Mouse (Mus musculus): Measurements from ENCODE around the gene Mycbp2. TPM values are rescaled to one million over a fixed set of nuclear protein-coding genes. Genes with fewer than 3 reads are reported as not detected.

The Mycbp2 gene
- polyA plus RNA-seq, 1 experiment from 2014 or later = 31.5 TPM

- WGBS = 86% methylated on average over 8 of the region's 8 CpGs
- ATAC-seq (replicated peaks; ENCODE audit: low FRiP score, low TSS enrichment, low read depth) (no peak), DNase-seq (ENCODE audit: low spot score) (no peak)
- H3K4me3 ChIP-seq (ENCODE audit: low read depth, low read length) = no peak overlapping the region
- no peak overlapping the region for H3K27ac ChIP-seq (ENCODE audit: low read depth)
- H3K4me1 ChIP-seq (replicated peaks; ENCODE audit: control insufficient read depth, insufficient read depth, low read length) = peaks cover 28% of the 10 kb centered on the region
- no peak overlapping the region for H3K9ac ChIP-seq (ENCODE audit: low read length)
- no peak overlapping the region for H3K4me2 ChIP-seq (ENCODE audit: low read length)
- H3K27me3 ChIP-seq (replicated peaks; ENCODE audit: control insufficient read depth, insufficient read depth, low read length) = no peaks in the 10 kb centered on the region
- no peaks in the 10 kb centered on the region for H3K9me3 ChIP-seq (ENCODE audit: control insufficient read depth, low read length)
- H3K36me3 ChIP-seq (ENCODE audit: control insufficient read depth, insufficient read depth, low read length) = peaks cover 35% of the 10 kb centered on the region
Measured at GRCm38 (mm10) chr14:103095826-103096225, 250.8 kb downstream of the Mycbp2 start.

GRCm38 (mm10) chr14:103095036-103095435, 251.6 kb downstream of the Mycbp2 start:
- H3K4me1 ChIP-seq (replicated peaks; ENCODE audit: control insufficient read depth, insufficient read depth, low read length) = peaks cover 25% of the 10 kb centered on the region
- H3K27ac ChIP-seq (ENCODE audit: low read depth) = no peak overlapping the region
- H3K9ac ChIP-seq (ENCODE audit: low read length) = no peak overlapping the region
- ATAC-seq (replicated peaks; ENCODE audit: low FRiP score, low TSS enrichment, low read depth) (no peak), DNase-seq (ENCODE audit: low spot score) (no peak)
- H3K27me3 ChIP-seq (replicated peaks; ENCODE audit: control insufficient read depth, insufficient read depth, low read length) = no peaks in the 10 kb centered on the region
- 90% methylated on average over 8 of the region's 8 CpGs for WGBS
- peaks cover 37% of the 10 kb centered on the region for H3K36me3 ChIP-seq (ENCODE audit: control insufficient read depth, insufficient read depth, low read length)
- H3K9me3 ChIP-seq (ENCODE audit: control insufficient read depth, low read length) = no peaks in the 10 kb centered on the region
- H3K4me3 ChIP-seq (ENCODE audit: low read depth, low read length) = no peak overlapping the region
- H3K4me2 ChIP-seq (ENCODE audit: low read length) = no peak overlapping the region

- WGBS = 43% methylated on average over 4 of the region's 4 CpGs
- DNase-seq (ENCODE audit: low spot score) = no peak
- Histone ChIP-seq H3K27me3 (replicated peaks; ENCODE audit: control insufficient read depth, insufficient read depth, low read length) (no peaks in the 10 kb centered on the region), H3K9me3 (ENCODE audit: control insufficient read depth, low read length) (no peaks in the 10 kb centered on the region), H3K27ac (ENCODE audit: low read depth) (no peak overlapping the region), H3K36me3 (ENCODE audit: control insufficient read depth, insufficient read depth, low read length) (peaks cover 47% of the 10 kb centered on the region), H3K4me1 (replicated peaks; ENCODE audit: control insufficient read depth, insufficient read depth, low read length) (peaks cover 28% of the 10 kb centered on the region), H3K9ac (ENCODE audit: low read length) (no peak overlapping the region), H3K4me3 (ENCODE audit: low read depth, low read length) (no peak overlapping the region), H3K4me2 (ENCODE audit: low read length) (no peak overlapping the region)
- no peak for ATAC-seq (replicated peaks; ENCODE audit: low FRiP score, low TSS enrichment, low read depth)
Measured at GRCm38 (mm10) chr14:103093670-103094069, 252.9 kb downstream of the Mycbp2 start.

- ATAC-seq (replicated peaks; ENCODE audit: low FRiP score, low TSS enrichment, low read depth) (no peak), DNase-seq (ENCODE audit: low spot score) (no peak)
- H3K27me3 ChIP-seq (replicated peaks; ENCODE audit: control insufficient read depth, insufficient read depth, low read length) = no peaks in the 10 kb centered on the region
- no peak overlapping the region for H3K4me2 ChIP-seq (ENCODE audit: low read length)
- H3K4me3 ChIP-seq (ENCODE audit: low read depth, low read length) = no peak overlapping the region
- H3K27ac ChIP-seq (ENCODE audit: low read depth) = no peak overlapping the region
- no peaks in the 10 kb centered on the region for H3K9me3 ChIP-seq (ENCODE audit: control insufficient read depth, low read length)
- peaks cover 51% of the 10 kb centered on the region for H3K36me3 ChIP-seq (ENCODE audit: control insufficient read depth, insufficient read depth, low read length)
- no peak overlapping the region for H3K9ac ChIP-seq (ENCODE audit: low read length)
- 80% methylated on average over 3 of the region's 3 CpGs for WGBS
- peaks cover 28% of the 10 kb centered on the region for H3K4me1 ChIP-seq (replicated peaks; ENCODE audit: control insufficient read depth, insufficient read depth, low read length)
Measured at GRCm38 (mm10) chr14:103093236-103093635, 253.4 kb downstream of the Mycbp2 start.

GRCm38 (mm10) chr14:103088624-103089023, 258.0 kb downstream of the Mycbp2 start:
- Histone ChIP-seq H3K36me3 (ENCODE audit: control insufficient read depth, insufficient read depth, low read length) (peaks cover 61% of the 10 kb centered on the region), H3K4me3 (ENCODE audit: low read depth, low read length) (no peak overlapping the region), H3K9ac (ENCODE audit: low read length) (no peak overlapping the region), H3K9me3 (ENCODE audit: control insufficient read depth, low read length) (no peaks in the 10 kb centered on the region), H3K27ac (ENCODE audit: low read depth) (no peak overlapping the region), H3K4me2 (ENCODE audit: low read length) (no peak overlapping the region), H3K4me1 (replicated peaks; ENCODE audit: control insufficient read depth, insufficient read depth, low read length) (peaks cover 10% of the 10 kb centered on the region), H3K27me3 (replicated peaks; ENCODE audit: control insufficient read depth, insufficient read depth, low read length) (no peaks in the 10 kb centered on the region)
- no peak for ATAC-seq (replicated peaks; ENCODE audit: low FRiP score, low TSS enrichment, low read depth)
- WGBS = 65% methylated on average over 6 of the region's 6 CpGs
- DNase-seq (ENCODE audit: low spot score) = no peak

GRCm38 (mm10) chr14:103087846-103088245, 258.8 kb downstream of the Mycbp2 start:
- 69% methylated on average over 5 of the region's 5 CpGs for WGBS

GRCm38 (mm10) chr14:103086671-103087324, 259.8 kb downstream of the Mycbp2 start:
- Histone ChIP-seq H3K36me3 (ENCODE audit: control insufficient read depth, insufficient read depth, low read length) (peaks cover 69% of the 10 kb centered on the region), H3K4me3 (ENCODE audit: low read depth, low read length) (no peak overlapping the region), H3K9ac (ENCODE audit: low read length) (no peak overlapping the region), H3K4me2 (ENCODE audit: low read length) (no peak overlapping the region), H3K27ac (ENCODE audit: low read depth) (no peak overlapping the region), H3K9me3 (ENCODE audit: control insufficient read depth, low read length) (no peaks in the 10 kb centered on the region), H3K27me3 (replicated peaks; ENCODE audit: control insufficient read depth, insufficient read depth, low read length) (no peaks in the 10 kb centered on the region), H3K4me1 (replicated peaks; ENCODE audit: control insufficient read depth, insufficient read depth, low read length) (peaks cover 3% of the 10 kb centered on the region; the same call in 1 of the 2 replicates)
- no peak for ATAC-seq (replicated peaks; ENCODE audit: low FRiP score, low TSS enrichment, low read depth)
- 86% methylated on average over 4 of the region's 4 CpGs for WGBS
- DNase-seq (ENCODE audit: low spot score) = no peak

More at GRCm38 (mm10) chr14:103087846-103088245, 258.8 kb downstream of the Mycbp2 start:
- no peak overlapping the region for H3K27ac ChIP-seq (ENCODE audit: low read depth)
- H3K4me1 ChIP-seq (replicated peaks; ENCODE audit: control insufficient read depth, insufficient read depth, low read length) = peaks cover 4% of the 10 kb centered on the region
- H3K27me3 ChIP-seq (replicated peaks; ENCODE audit: control insufficient read depth, insufficient read depth, low read length) = no peaks in the 10 kb centered on the region
- H3K4me2 ChIP-seq (ENCODE audit: low read length) = no peak overlapping the region
- DNase-seq (ENCODE audit: low spot score) (no peak), ATAC-seq (replicated peaks; ENCODE audit: low FRiP score, low TSS enrichment, low read depth) (no peak)
- H3K4me3 ChIP-seq (ENCODE audit: low read depth, low read length) = no peak overlapping the region
- peaks cover 66% of the 10 kb centered on the region for H3K36me3 ChIP-seq (ENCODE audit: control insufficient read depth, insufficient read depth, low read length)
- no peaks in the 10 kb centered on the region for H3K9me3 ChIP-seq (ENCODE audit: control insufficient read depth, low read length)
- H3K9ac ChIP-seq (ENCODE audit: low read length) = no peak overlapping the region

- Histone ChIP-seq H3K4me3 (ENCODE audit: low read depth, low read length) (no peak overlapping the region), H3K4me1 (replicated peaks; ENCODE audit: control insufficient read depth, insufficient read depth, low read length) (0 out of 2 replicates have a peak, but pooled peaks cover 3% of the 10 kb centered on the region), H3K4me2 (ENCODE audit: low read length) (no peak overlapping the region), H3K9me3 (ENCODE audit: control insufficient read depth, low read length) (no peaks in the 10 kb centered on the region), H3K27me3 (replicated peaks; ENCODE audit: control insufficient read depth, insufficient read depth, low read length) (no peaks in the 10 kb centered on the region), H3K27ac (ENCODE audit: low read depth) (no peak overlapping the region), H3K9ac (ENCODE audit: low read length) (no peak overlapping the region), H3K36me3 (ENCODE audit: control insufficient read depth, insufficient read depth, low read length) (peaks cover 64% of the 10 kb centered on the region)
- ATAC-seq (replicated peaks; ENCODE audit: low FRiP score, low TSS enrichment, low read depth) (no peak), DNase-seq (ENCODE audit: low spot score) (no peak)
- 22% methylated on average over 1 of the region's 1 CpGs for WGBS
Measured at GRCm38 (mm10) chr14:103085840-103086533, 260.6 kb downstream of the Mycbp2 start.
